Comparison of ENCODE assay signal across 8 mouse cellular contexts in the genomic region with DNA sequence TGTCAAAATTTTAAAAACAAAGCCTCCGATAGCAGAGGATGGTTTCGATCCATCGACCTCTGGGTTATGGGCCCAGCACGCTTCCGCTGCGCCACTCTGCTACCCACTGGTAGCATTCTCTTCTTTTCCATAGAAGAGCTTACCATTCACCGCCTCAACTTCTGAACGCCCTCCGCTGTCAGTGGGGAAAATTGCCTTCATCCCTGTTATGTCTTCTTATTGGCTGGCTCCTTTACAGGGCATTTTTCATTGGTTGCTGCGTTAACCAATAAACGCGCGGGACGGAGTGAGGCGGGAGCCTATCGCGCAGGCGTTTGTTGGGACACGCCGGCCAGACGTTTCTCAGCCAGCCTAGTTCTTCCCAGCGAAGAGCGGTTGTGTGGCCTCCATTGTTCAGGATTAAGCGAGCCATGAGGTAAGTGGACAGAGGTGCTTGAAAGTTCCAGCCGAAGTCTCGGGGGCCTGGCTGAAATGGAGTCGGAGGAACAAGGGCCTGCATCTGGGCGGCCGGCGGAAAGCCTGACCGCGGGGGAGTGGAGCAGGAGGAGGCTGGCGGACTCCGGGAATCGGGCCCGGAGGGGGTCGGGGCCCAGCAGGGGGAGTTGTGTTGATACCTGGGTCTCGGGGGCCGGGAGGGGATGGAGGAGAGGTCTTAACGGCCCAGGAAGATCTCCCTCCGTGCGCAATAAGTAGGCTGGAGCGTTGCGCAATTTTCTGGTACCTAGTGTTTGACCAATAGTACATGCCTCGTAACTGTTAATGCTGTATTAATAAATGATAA. TPM values are rescaled to one million over a fixed set of nuclear protein-coding genes. Genes with fewer than 3 reads are reported as not detected.
A peak's percentile ranks its signal among the peaks of the same experiment; 100 is the strongest.
DNase-seq lines count a peak whose midpoint lies in the region; ATAC-seq and TF ChIP-seq lines count a peak whose summit lies in the region.

TSS of gene Ilf2 (plus strand) at position 296 of the 781 bp plus-strand sequence.

- peak within 1 kb of the TSS; percentile 67 for H3K4me2 ChIP-seq in lung, postnatal 0 days (replicated peaks; ENCODE audit: low read depth, low read length)

- H3K9me3 ChIP-seq in hindbrain, embryonic 10.5 days: no peaks in the 10 kb centered on the region
- H3K9me3 ChIP-seq in lung, postnatal 0 days (ENCODE audit: low read length): no peaks in the 10 kb centered on the region

- peak; percentile 82 for TF ChIP-seq EP300 in lung, postnatal 0 days (IDR thresholded peaks at IDR 0.05)

- H3K4me3 ChIP-seq in hindbrain, embryonic 10.5 days: peak within 1 kb of the TSS; percentile 81
- peak within 1 kb of the TSS; percentile 86 for H3K4me3 ChIP-seq in lung, postnatal 0 days (ENCODE audit: low read depth, low read length)

- peak; percentile 99 for ATAC-seq in frontal cortex, adult (ENCODE audit: low TSS enrichment)
- peak; percentile 99 for ATAC-seq in lung, postnatal 0 days

- peak; percentile 99 for DNase-seq in MN1 (ENCODE audit: low spot score)
- peak; percentile 98 for DNase-seq in cerebellum, adult 9-10 months
- peak; percentile 98 for DNase-seq in hindbrain, embryonic 10.5 days (ENCODE audit: low spot score)
- peak; percentile 98 for DNase-seq in layer of hippocampus, adult 9-11 months
- peak; percentile 99 for DNase-seq in lung, postnatal 0 days (ENCODE audit: low spot score)
- peak; percentile 91 for DNase-seq in ovary, postnatal 14 days (ENCODE audit: low spot score)
- peak; percentile 94 for DNase-seq in thymus, postnatal 14 days

- peak within 1 kb of the TSS; percentile 85 for H3K9ac ChIP-seq in lung, postnatal 0 days (replicated peaks; ENCODE audit: low read depth)

- peak within 1 kb of the TSS; percentile 97 for H3K27ac ChIP-seq in hindbrain, embryonic 10.5 days
- H3K27ac ChIP-seq in lung, postnatal 0 days (ENCODE audit: low read length): peak within 1 kb of the TSS; percentile 93

- peaks cover 6% of the 10 kb centered on the region for H3K4me1 ChIP-seq in hindbrain, embryonic 10.5 days (replicated peaks)
- H3K4me1 ChIP-seq in lung, postnatal 0 days (ENCODE audit: insufficient read depth, low read depth, low read length): no peaks in the 10 kb centered on the region; the same call in 1 of the 2 replicates

- under 1% methylated on average over 45 of the region's 45 CpGs for WGBS in hindbrain, embryonic 10.5 days
- under 1% methylated on average over 45 of the region's 45 CpGs for WGBS in lung, postnatal 0 days

- peaks cover 39% of the 10 kb centered on the region for H3K36me3 ChIP-seq in hindbrain, embryonic 10.5 days
- no peaks in the 10 kb centered on the region for H3K36me3 ChIP-seq in lung, postnatal 0 days (ENCODE audit: insufficient read depth, low read length)

- no peaks in the 10 kb centered on the region for H3K27me3 ChIP-seq in hindbrain, embryonic 10.5 days (ENCODE audit: insufficient read depth, poor library complexity, severe bottlenecking)
- no peaks in the 10 kb centered on the region for H3K27me3 ChIP-seq in lung, postnatal 0 days (replicated peaks; ENCODE audit: insufficient read depth, low read length)

- TF ChIP-seq CTCF in lung, postnatal 0 days (IDR thresholded peaks at IDR 0.05): peak; percentile 79

RNA-seq across cellular contexts. Expression of gene Ilf2, which starts in this region (rescaled TPM):
- polyA plus RNA-seq in hindbrain, embryonic 10.5 days (2016; fragmentation: Nextera tagmentation; extraction: Ambion mirVana): 315 and 340 TPM in 2 replicates
- 58.4 and 65.8 TPM in 2 replicates for polyA plus RNA-seq in lung, postnatal 0 days (2015; fragmentation: Nextera tagmentation; extraction: Ambion mirVana)

Comparison
In these comparisons a context has a peak if more than half of its experiments do, and no peak if none do; other contexts are left out.
1. Peak in every context shown above with its lines: DNase-seq, ATAC-seq, H3K4me3 ChIP-seq and H3K27ac ChIP-seq.